10 mouse cellular contexts compared by ENCODE assay signal in genomic region chr3:90644220-90644619, GRCm38 (mm10). TPM values are rescaled to one million over a fixed set of nuclear protein-coding genes. Genes with fewer than 3 reads are reported as not detected.
DNase-seq lines count a peak whose midpoint lies in the region; ATAC-seq lines count a peak whose summit lies in the region.
"Had no signal": no experiment of that assay in that cellular context is flagged by ENCODE, and none has a peak within 500 bp of the region (broad histone marks: within the 10 kb centered on the region; RNA-seq: fewer than 3 reads in every experiment).

No protein-coding gene starts in this region.

- whole genome bisulfite sequencing in embryonic facial prominence, embryonic 11.5 days: 53% methylated on average over 3 of the region's 3 CpGs

- H3K9ac ChIP-seq in embryonic facial prominence, embryonic 11.5 days (replicated peaks; ENCODE audit: low read length): no peak overlapping the region
- H3K9ac ChIP-seq: heart, embryonic 15.5 days; midbrain, embryonic 12.5 days had no signal

- no peak overlapping the region for H3K4me2 ChIP-seq in embryonic facial prominence, embryonic 11.5 days (ENCODE audit: low read depth, low read length)
- H3K4me2 ChIP-seq: heart, embryonic 15.5 days; midbrain, embryonic 12.5 days had no signal

- no peak for ATAC-seq in embryonic facial prominence, embryonic 11.5 days (replicated peaks; ENCODE audit: insufficient number of reproducible peaks, low FRiP score, low TSS enrichment, low read depth)

- DNase-seq in gastrocnemius, adult 18-20 months (ENCODE audit: low spot score): peak; percentile 47
- no peak for DNase-seq in gastrocnemius, postnatal 25 days
- DNase-seq in urinary bladder, postnatal 14 days (ENCODE audit: low spot score): peak; percentile 68
- DNase-seq in urinary bladder, postnatal 10 days (ENCODE audit: low spot score): no peak
- peak; percentile 32 for DNase-seq in embryonic facial prominence, embryonic 11.5 days (ENCODE audit: low spot score)
- DNase-seq in layer of hippocampus, postnatal 10 days (ENCODE audit: low spot score in 2 of 2): peak; percentile 41 to 48
- peak; percentile 11 for DNase-seq in skeletal muscle tissue, adult 2 months (ENCODE audit: low read depth, low spot score)
- DNase-seq in frontal cortex, postnatal 14 days (ENCODE audit: low spot score in 2 of 2): no peak

- no peaks in the 10 kb centered on the region for H3K36me3 ChIP-seq in embryonic facial prominence, embryonic 11.5 days (replicated peaks; ENCODE audit: control insufficient read depth, insufficient read depth, low read depth, low read length)
- H3K36me3 ChIP-seq: heart, embryonic 15.5 days; midbrain, embryonic 12.5 days had no signal

- H3K9me3 ChIP-seq in embryonic facial prominence, embryonic 11.5 days (replicated peaks; ENCODE audit: control insufficient read depth, low read length): no peaks in the 10 kb centered on the region
- H3K9me3 ChIP-seq: heart, embryonic 15.5 days; midbrain, embryonic 12.5 days had no signal

- no peak overlapping the region for H3K27ac ChIP-seq in embryonic facial prominence, embryonic 11.5 days (replicated peaks; ENCODE audit: low read depth, low read length)
- H3K27ac ChIP-seq: heart, embryonic 15.5 days; midbrain, embryonic 12.5 days had no signal

- H3K4me3 ChIP-seq in embryonic facial prominence, embryonic 11.5 days (ENCODE audit: low read depth, low read length): no peak overlapping the region
- H3K4me3 ChIP-seq: heart, embryonic 15.5 days; midbrain, embryonic 12.5 days had no signal

- no peaks in the 10 kb centered on the region for H3K27me3 ChIP-seq in embryonic facial prominence, embryonic 11.5 days (ENCODE audit: control insufficient read depth, insufficient read depth, low read length)
- H3K27me3 ChIP-seq: heart, embryonic 15.5 days; midbrain, embryonic 12.5 days had no signal

- H3K4me1 ChIP-seq in embryonic facial prominence, embryonic 11.5 days (ENCODE audit: control insufficient read depth, insufficient read depth, low read length): no peaks in the 10 kb centered on the region
- H3K4me1 ChIP-seq: heart, embryonic 15.5 days; midbrain, embryonic 12.5 days had no signal

RNA-seq across cellular contexts. Expression of gene S100a7a, which starts 9.6 kb away (rescaled TPM):
- total RNA-seq in gastrocnemius, adult 18-20 months (2021): not detected
- under 1 TPM; 0.20 to 0.43 TPM for total RNA-seq in gastrocnemius, postnatal 25 days (2021)
- not detected in 2 replicates for polyA plus RNA-seq in embryonic facial prominence, embryonic 11.5 days (2014; fragmentation: Nextera tagmentation; extraction: Ambion mirVana)
- under 1 TPM in 1 of 2 experiments, not detected in 1; 0.27 TPM for total RNA-seq in layer of hippocampus, postnatal 10 days (2021)
- polyA plus RNA-seq: heart, embryonic 15.5 days had no signal

RNA-seq across cellular contexts. Expression of gene S100a8, which starts 24.6 kb away (rescaled TPM):
- not detected for total RNA-seq in gastrocnemius, adult 18-20 months (2021)
- not detected for total RNA-seq in gastrocnemius, postnatal 25 days (2021)
- polyA plus RNA-seq in embryonic facial prominence, embryonic 11.5 days (2014; fragmentation: Nextera tagmentation; extraction: Ambion mirVana): 10.5 and 13.2 TPM in 2 replicates
- total RNA-seq in layer of hippocampus, postnatal 10 days (2021): 1 to 10 TPM in 1 of 2 experiments, not detected in 1; 10.0 TPM

RNA-seq across cellular contexts. Expression of gene S100a6, which starts 31.5 kb away (rescaled TPM):
- total RNA-seq in gastrocnemius, adult 18-20 months (2021): 100 to 1,000 TPM in 1 of 2 experiments, 10 to 100 TPM in 1; 63.5 to 106 TPM
- total RNA-seq in gastrocnemius, postnatal 25 days (2021): 100 to 1,000 TPM in 1 of 2 experiments, 10 to 100 TPM in 1; 65.8 to 112 TPM
- polyA plus RNA-seq in embryonic facial prominence, embryonic 11.5 days (2014; fragmentation: Nextera tagmentation; extraction: Ambion mirVana): 23.7 and 25.3 TPM in 2 replicates
- total RNA-seq in layer of hippocampus, postnatal 10 days (2021): 10 to 100 TPM; 30.9 to 35.7 TPM

RNA-seq across cellular contexts. Expression of gene S100a5, which starts 35.9 kb away (rescaled TPM):
- 1 to 10 TPM in 1 of 2 experiments, not detected in 1; 2.5 TPM for total RNA-seq in gastrocnemius, adult 18-20 months (2021)
- not detected for total RNA-seq in gastrocnemius, postnatal 25 days (2021)
- polyA plus RNA-seq in embryonic facial prominence, embryonic 11.5 days (2014; fragmentation: Nextera tagmentation; extraction: Ambion mirVana): not detected in 2 replicates
- total RNA-seq in layer of hippocampus, postnatal 10 days (2021): not detected
- polyA plus RNA-seq: heart, embryonic 15.5 days; midbrain, embryonic 12.5 days had no signal

RNA-seq across cellular contexts. Expression of gene S100a4, which starts 40.6 kb away (rescaled TPM):
- total RNA-seq in gastrocnemius, adult 18-20 months (2021): 10 to 100 TPM; 10.1 to 17.7 TPM
- total RNA-seq in gastrocnemius, postnatal 25 days (2021): 10 to 100 TPM; 11.3 to 23.2 TPM
- 3.4 and 3.9 TPM in 2 replicates for polyA plus RNA-seq in embryonic facial prominence, embryonic 11.5 days (2014; fragmentation: Nextera tagmentation; extraction: Ambion mirVana)
- 10 to 100 TPM; 12.7 to 14.4 TPM for total RNA-seq in layer of hippocampus, postnatal 10 days (2021)

Comparison
In these comparisons a context has a peak if more than half of its experiments do, and no peak if none do; other contexts are left out.
1. DNase-seq: peak in gastrocnemius, adult 18-20 months (single experiment), urinary bladder, postnatal 14 days (single experiment), embryonic facial prominence, embryonic 11.5 days (single experiment), layer of hippocampus, postnatal 10 days (2 of 2) and skeletal muscle tissue, adult 2 months (single experiment); none in gastrocnemius, postnatal 25 days (single experiment), urinary bladder, postnatal 10 days (single experiment) and frontal cortex, postnatal 14 days (0 of 2).